11 mouse cellular contexts compared by ENCODE assay signal in genomic region chr12:25330004-25330708, GRCm38 (mm10).
DNase-seq lines count a peak whose midpoint lies in the region; ATAC-seq lines count a peak whose summit lies in the region.
"Had no signal": no experiment of that assay in that cellular context is flagged by ENCODE, and none has a peak within 500 bp of the region (broad histone marks: within the 10 kb centered on the region; RNA-seq: fewer than 3 reads in every experiment).

No protein-coding gene starts in this region.

- H3K4me1 ChIP-seq in forebrain, embryonic 16.5 days (replicated peaks; ENCODE audit: control insufficient read depth, insufficient read depth, low read length) = peaks cover 6% of the 10 kb centered on the region
- H3K4me1 ChIP-seq: limb, embryonic 10.5 days; neural tube, embryonic 12.5 days had no signal

- H3K36me3 ChIP-seq in forebrain, embryonic 16.5 days (ENCODE audit: control insufficient read depth, insufficient read depth) = no peaks in the 10 kb centered on the region
- H3K36me3 ChIP-seq: embryonic facial prominence, embryonic 10.5 days; limb, embryonic 10.5 days; neural tube, embryonic 12.5 days had no signal

- no peaks in the 10 kb centered on the region for H3K9me3 ChIP-seq in forebrain, embryonic 16.5 days (ENCODE audit: control insufficient read depth, low read length)
- H3K9me3 ChIP-seq: embryonic facial prominence, embryonic 10.5 days; limb, embryonic 10.5 days; neural tube, embryonic 12.5 days had no signal

- no peak overlapping the region for H3K27ac ChIP-seq in forebrain, embryonic 16.5 days (ENCODE audit: low read length)
- H3K27ac ChIP-seq: embryonic facial prominence, embryonic 10.5 days; limb, embryonic 10.5 days; neural tube, embryonic 12.5 days had no signal

- no peak overlapping the region for H3K9ac ChIP-seq in forebrain, embryonic 16.5 days (replicated peaks; ENCODE audit: low read depth, low read length)
- H3K9ac ChIP-seq: neural tube, embryonic 12.5 days had no signal

- H3K27me3 ChIP-seq in forebrain, embryonic 16.5 days (replicated peaks; ENCODE audit: control insufficient read depth, insufficient read depth, low read length) = no peaks in the 10 kb centered on the region
- H3K27me3 ChIP-seq: neural tube, embryonic 12.5 days had no signal

- H3K4me3 ChIP-seq in forebrain, embryonic 16.5 days (replicated peaks; ENCODE audit: low read length) = no peak overlapping the region
- H3K4me3 ChIP-seq: embryonic facial prominence, embryonic 10.5 days; limb, embryonic 10.5 days; neural tube, embryonic 12.5 days had no signal

- 83% methylated on average over 5 of the region's 5 CpGs for WGBS in forebrain, embryonic 16.5 days

- DNase-seq in adrenal gland, adult 8-10 months = peak; percentile 33
- DNase-seq in adrenal gland, postnatal 25 days = no peak
- peak; percentile 31 for DNase-seq in ovary, postnatal 36 days (ENCODE audit: low spot score)
- DNase-seq in ovary, postnatal 14 days (ENCODE audit: low spot score) = no peak
- DNase-seq in heart, postnatal 25 days (ENCODE audit: low spot score) = peak; percentile 54

- intact Hi-C loops in heart, postnatal 25 days (cut with DNase I) = no loop called here

- no peak overlapping the region for H3K4me2 ChIP-seq in forebrain, embryonic 16.5 days (ENCODE audit: low read length)
- H3K4me2 ChIP-seq: neural tube, embryonic 12.5 days had no signal

- ATAC-seq in megakaryocyte progenitor cell, adult 5-6 weeks (replicated peaks; ENCODE audit: poor library complexity) = peak; percentile 90
- no peak for ATAC-seq in erythroid progenitor cell, adult 5-6 weeks (replicated peaks; ENCODE audit: low FRiP score, poor library complexity, severe bottlenecking)
- no peak for ATAC-seq in forebrain, embryonic 16.5 days

Comparison
In these comparisons a context has a peak if more than half of its experiments do, and no peak if none do; other contexts are left out.
1. DNase-seq: peak in adrenal gland, adult 8-10 months (single experiment), ovary, postnatal 36 days (single experiment) and heart, postnatal 25 days (single experiment); none in adrenal gland, postnatal 25 days (single experiment) and ovary, postnatal 14 days (single experiment).